Mouse (Mus musculus): ENCODE measurements around the gene Syvn1.

DNA sequence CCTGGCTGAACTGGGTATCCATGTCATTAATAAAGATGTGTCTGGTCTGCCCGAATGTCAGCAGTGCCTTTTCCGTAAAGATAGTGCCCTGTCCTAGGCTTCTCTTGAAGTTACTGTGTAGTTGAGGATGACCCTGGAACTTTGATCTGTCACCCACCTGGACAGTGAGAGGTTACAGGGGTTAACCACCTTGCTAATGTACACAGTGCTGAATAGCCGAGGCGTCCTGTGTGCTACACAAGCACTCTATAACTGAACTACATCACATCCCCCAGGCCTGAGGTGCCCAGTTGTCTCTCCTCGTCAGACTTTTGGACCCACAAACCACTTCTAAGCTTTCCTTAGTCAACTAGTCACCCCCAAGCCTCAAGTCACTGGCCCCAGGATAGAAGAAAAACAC lies 16.0 kb downstream of the Syvn1 start:
- TF ChIP-seq CTCF (conservative IDR thresholded peaks at IDR 0.05; ENCODE audit: insufficient read depth, insufficient read length, low read depth, low read length) = no peak
- no peak for TF ChIP-seq POLR2A (IDR thresholded peaks at IDR 0.05; ENCODE audit: low read depth, low read length)

All from kidney, adult 2 months (tissue).